Mouse (Mus musculus) left cerebral cortex, adult 11 months (tissue): ENCODE results near the gene Elk3.

Experiments used
- DNase-seq: peaks from one replicate; pipeline ENCODE4 v3.0.0; 2022; ENCODE audit warnings: low spot score

The Elk3 gene

GRCm38 (mm10) chr10:93234692-93235091 is 76.2 kb downstream of the Elk3 start:
- DNase-seq = no peak

GRCm38 (mm10) chr10:93233665-93234194 is 77.2 kb downstream of the Elk3 start:
- no peak for DNase-seq

GRCm38 (mm10) chr10:93231893-93232292 is 79.0 kb downstream of the Elk3 start:
- no peak for DNase-seq

DNA sequence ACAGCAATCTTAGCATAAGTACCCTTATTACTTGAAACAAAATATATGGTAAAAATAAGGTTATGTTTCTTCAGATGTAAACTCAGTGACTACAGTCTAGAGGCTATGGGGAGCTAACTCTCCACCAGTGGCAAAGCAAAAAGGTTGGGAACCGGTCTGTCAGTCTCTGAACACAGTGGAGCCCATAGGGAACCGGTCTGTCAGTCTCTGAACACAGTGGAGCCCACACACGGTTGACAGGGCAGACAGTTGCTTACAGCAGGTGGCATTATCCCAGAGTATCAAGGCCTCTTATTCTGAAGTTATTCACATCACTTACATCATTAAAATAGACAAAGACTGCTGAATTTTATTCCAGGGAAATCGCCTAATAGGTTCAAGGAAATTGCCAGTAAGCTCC is 79.4 kb downstream of the Elk3 start:
- no peak for DNase-seq

GRCm38 (mm10) chr10:93228401-93229007 is 82.4 kb downstream of the Elk3 start:
- no peak for DNase-seq

DNA sequence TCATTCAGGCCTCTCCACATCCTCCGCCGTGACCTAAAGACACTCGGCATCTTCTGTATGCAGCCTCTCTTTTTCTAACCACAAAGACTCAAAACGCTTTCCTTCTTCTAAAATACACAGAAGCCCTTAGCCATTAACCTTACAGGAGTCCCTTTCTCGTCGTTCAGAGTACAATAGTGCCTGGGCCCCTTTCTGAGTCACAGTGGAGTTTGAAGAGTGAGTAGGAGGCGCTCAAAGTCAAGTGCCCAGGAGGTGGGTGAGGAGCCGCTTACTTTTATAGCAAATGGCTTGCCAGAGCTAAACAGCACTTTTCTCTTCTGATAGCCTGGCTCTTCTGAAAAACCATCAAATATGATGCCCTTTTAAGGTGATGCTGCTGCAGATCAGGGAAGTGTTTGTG is 83.0 kb downstream of the Elk3 start:
- DNase-seq = no peak

DNA sequence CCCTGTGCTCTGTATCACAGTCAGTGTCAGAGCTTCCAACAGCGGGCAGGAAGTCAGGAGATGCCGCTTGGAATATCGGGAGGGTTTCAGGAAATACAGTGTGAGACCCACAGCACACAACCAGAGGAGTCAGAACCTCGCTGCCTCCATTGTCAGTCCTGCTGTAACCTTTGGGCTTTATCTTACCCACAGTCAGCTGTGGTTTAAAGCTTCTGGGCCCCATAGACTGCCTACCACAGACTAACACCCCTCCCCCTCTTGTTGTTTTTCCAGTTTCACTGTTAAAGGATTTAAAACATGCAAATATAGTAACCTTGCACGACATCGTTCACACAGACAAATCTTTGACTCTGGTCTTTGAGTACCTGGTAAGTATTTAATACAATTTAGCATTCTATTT is 85.2 kb downstream of the Elk3 start:
- DNase-seq = no peak

- DNase-seq = no peak
Measured at GRCm38 (mm10) chr10:93215051-93215763, 95.7 kb downstream of the Elk3 start.

- no peak for DNase-seq
Measured at GRCm38 (mm10) chr10:93214251-93214650, 96.7 kb downstream of the Elk3 start.

GRCm38 (mm10) chr10:93213339-93213738 is 97.6 kb downstream of the Elk3 start:
- no peak for DNase-seq

GRCm38 (mm10) chr10:93212699-93213098 is 98.2 kb downstream of the Elk3 start:
- no peak for DNase-seq

- no peak for DNase-seq
Measured at GRCm38 (mm10) chr10:93207176-93207575, 103.8 kb downstream of the Elk3 start.

DNA sequence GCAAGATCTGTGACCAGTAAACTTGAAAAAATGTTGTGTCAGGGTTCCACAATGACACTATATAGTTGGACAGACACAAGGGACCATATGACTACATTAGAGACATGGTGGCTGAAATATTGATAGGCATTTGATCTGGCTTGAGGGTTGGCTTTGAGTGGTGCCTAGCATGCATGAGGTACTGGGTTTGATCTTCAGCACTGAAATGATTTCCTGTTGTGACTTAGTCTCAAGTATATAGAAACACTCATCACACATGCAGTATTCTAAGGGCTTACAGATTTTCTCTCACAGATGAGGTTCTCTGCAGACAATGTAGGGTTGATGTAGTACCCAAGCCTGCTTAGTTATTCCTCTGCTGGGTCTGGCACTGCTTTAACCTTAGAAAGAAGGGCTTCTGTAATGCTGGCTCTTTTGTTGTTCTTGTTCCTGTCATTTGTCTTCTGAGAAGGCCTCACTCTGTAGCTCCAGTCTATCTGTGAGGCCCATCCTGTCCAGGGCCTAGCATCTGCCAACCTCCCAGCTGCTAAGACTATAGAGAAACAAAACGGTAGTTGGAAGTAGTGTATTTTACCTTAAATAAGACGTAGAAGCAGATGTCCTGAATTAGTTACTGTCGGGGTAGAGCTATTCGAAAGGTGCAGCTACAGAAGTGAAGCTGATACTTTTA is 105.5 kb downstream of the Elk3 start:
- no peak for DNase-seq

DNA sequence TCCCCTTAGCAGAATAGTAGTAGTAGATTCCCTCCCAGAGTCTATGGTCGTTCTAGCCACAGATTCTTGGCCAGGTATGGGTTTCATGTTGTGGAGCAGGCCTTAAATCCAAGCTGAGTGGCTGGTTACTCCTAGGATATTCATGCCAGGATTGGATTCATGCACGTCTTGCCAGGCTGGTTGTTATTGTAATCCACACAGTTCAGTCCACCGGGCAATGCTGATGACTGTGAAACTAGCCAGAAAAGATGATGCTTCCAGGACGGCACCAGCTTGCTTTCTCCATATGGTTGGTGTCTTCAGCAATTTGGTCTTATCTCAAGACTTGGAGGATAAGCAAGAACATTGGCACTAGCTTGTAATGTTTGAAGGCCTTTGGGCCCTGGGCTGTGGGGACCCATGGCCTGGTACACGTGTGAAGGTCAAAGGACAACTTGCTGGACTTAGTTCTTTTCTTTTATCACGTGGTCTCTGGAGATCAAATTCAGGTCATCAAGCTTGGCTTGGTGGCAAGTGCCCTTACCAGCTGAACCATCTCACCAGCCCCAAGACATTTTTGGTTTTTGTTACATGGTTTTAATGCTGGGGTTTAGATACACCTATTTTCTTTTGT is 109.0 kb downstream of the Elk3 start:
- no peak for DNase-seq

DNA sequence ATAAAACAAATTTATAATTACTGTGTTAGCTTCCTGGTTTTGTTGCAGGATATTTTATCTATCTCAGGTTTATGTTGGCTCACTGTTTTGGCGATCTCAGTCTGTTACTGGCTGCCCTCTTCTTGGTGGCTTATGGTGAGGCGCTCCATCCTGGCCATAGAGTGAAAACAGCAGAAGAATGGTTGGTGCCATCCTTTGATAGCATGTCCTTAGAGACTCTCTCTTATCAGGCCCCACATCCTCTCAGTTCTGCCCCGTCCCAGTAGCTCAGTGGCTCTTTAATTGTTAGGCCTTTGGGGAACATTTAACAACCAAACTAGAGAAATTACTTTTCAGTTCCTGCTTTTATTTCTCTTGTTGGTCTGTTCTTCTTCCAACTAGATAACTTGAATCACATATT is 112.0 kb downstream of the Elk3 start:
- no peak for DNase-seq
